Mouse (Mus musculus) frontal cortex, adult (tissue): ENCODE measurements around the gene Ppp1r12b.

Experiments
- ATAC-seq: cut with Nextera tagmentation; 2 replicates; pipeline ENCODE4 v1.9.2; 2017; ENCODE audit warnings: mild to moderate bottlenecking, moderate library complexity, mixed read lengths; ENCODE audit not compliant: low TSS enrichment

The Ppp1r12b gene

GRCm38 (mm10) chr1:134725276-134725675, 230.5 kb downstream of the Ppp1r12b start:
- ATAC-seq = peak; percentile 50

GRCm38 (mm10) chr1:134722891-134723290, 232.9 kb downstream of the Ppp1r12b start:
- no peak for ATAC-seq

GRCm38 (mm10) chr1:134721486-134721885, 234.3 kb downstream of the Ppp1r12b start:
- no peak for ATAC-seq

GRCm38 (mm10) chr1:134719718-134720304, 235.9 kb downstream of the Ppp1r12b start:
- ATAC-seq = peak; percentile 70

- no peak for ATAC-seq
Observed at GRCm38 (mm10) chr1:134715092-134715491, 240.7 kb downstream of the Ppp1r12b start.

- no peak for ATAC-seq
Observed at GRCm38 (mm10) chr1:134714166-134714565, 241.6 kb downstream of the Ppp1r12b start.

- no peak for ATAC-seq
Observed at GRCm38 (mm10) chr1:134713421-134713969, 242.2 kb downstream of the Ppp1r12b start.

- ATAC-seq = no peak
Observed at GRCm38 (mm10) chr1:134712781-134713299, 242.9 kb downstream of the Ppp1r12b start.

GRCm38 (mm10) chr1:134711653-134712052, 244.1 kb downstream of the Ppp1r12b start:
- no peak for ATAC-seq

GRCm38 (mm10) chr1:134711061-134711460, 244.7 kb downstream of the Ppp1r12b start:
- no peak for ATAC-seq

- no peak for ATAC-seq
Observed at GRCm38 (mm10) chr1:134709411-134710306, 246.1 kb downstream of the Ppp1r12b start.

- ATAC-seq = peak; percentile 51; the same call in 1 of the 2 replicates
Observed at GRCm38 (mm10) chr1:134708801-134709385, 246.8 kb downstream of the Ppp1r12b start.

- ATAC-seq = no peak
Observed at GRCm38 (mm10) chr1:134708274-134708673, 247.5 kb downstream of the Ppp1r12b start.

- ATAC-seq = no peak
Observed at GRCm38 (mm10) chr1:134707516-134707915, 248.2 kb downstream of the Ppp1r12b start.

GRCm38 (mm10) chr1:134706549-134706948, 249.2 kb downstream of the Ppp1r12b start:
- ATAC-seq = no peak
